Mouse (Mus musculus) cerebellum, adult 2 months (tissue): ENCODE results near the gene Lrrc7. TPM values are rescaled to one million over a fixed set of nuclear protein-coding genes. Genes with fewer than 3 reads are reported as not detected.
"Not testable (repeated sequence)": the region's sequence is repeated elsewhere in the genome, so short reads cannot be mapped to it uniquely, and the experiment has no call there.

ENCODE experiments used
- DNase-seq, 2 experiments: peaks; one replicate each; pipeline ENCODE4 v3.0.0; 2021
- H3K27ac ChIP-seq: fragments of 200-500 bp; 2 replicates; pipeline ENCODE4 v1.5.1; 2012; ENCODE audit warnings: low read length, control low read depth, inconsistent platforms; ENCODE audit not compliant: insufficient read depth
- H3K27me3 ChIP-seq: fragments of 200-500 bp; 2 replicates; pipeline ENCODE4 v1.6.1; 2012; ENCODE audit warnings: inconsistent platforms, mild to moderate bottlenecking, low read length, moderate library complexity; ENCODE audit not compliant: control insufficient read depth, insufficient read depth
- H3K4me1 ChIP-seq: fragments of 200-500 bp; 2 replicates; pipeline ENCODE4 v1.6.1; 2011; ENCODE audit warnings: low read length; ENCODE audit not compliant: control insufficient read depth, insufficient read depth
- H3K4me3 ChIP-seq: fragments of 200-500 bp; replicated peaks from 2 replicates; pipeline ENCODE3; 2011; ENCODE audit warnings: mild to moderate bottlenecking, low read depth, low read length, control low read depth; ENCODE audit not compliant: insufficient read depth
- CTCF ChIP-seq: fragments of 200-500 bp; IDR thresholded peaks from 2 replicates; pipeline ENCODE4 v1.5.1; 2011; ENCODE audit warnings: low read depth, mild to moderate bottlenecking, control low read depth, low read length, moderate library complexity, borderline replicate concordance; ENCODE audit not compliant: insufficient read depth
- POLR2A ChIP-seq: fragments of 200-500 bp; IDR thresholded peaks from 2 replicates; pipeline ENCODE4 v1.6.1; 2011; ENCODE audit warnings: low read length, control low read depth, borderline replicate concordance; ENCODE audit not compliant: insufficient read depth
- WGBS: fragments of 180-500 bp; shearing (Covaris S2); methylation state at CpG from one replicate; pipeline ENCODE4 v1.1.7; 2018; 5-methylcytosine and 5-hydroxymethylcytosine counted together
- polyA plus RNA-seq: library from polyadenylated mRNA; depleted of rRNA; stranded (reverse); fragments of >200 nt; gene quantifications from 2 replicates; pipeline ENCODE4 v1.2.3, GENCODE M21; 2012

Gene Lrrc7
- polyA plus RNA-seq, 1 experiment, result 2.0 TPM

DNA sequence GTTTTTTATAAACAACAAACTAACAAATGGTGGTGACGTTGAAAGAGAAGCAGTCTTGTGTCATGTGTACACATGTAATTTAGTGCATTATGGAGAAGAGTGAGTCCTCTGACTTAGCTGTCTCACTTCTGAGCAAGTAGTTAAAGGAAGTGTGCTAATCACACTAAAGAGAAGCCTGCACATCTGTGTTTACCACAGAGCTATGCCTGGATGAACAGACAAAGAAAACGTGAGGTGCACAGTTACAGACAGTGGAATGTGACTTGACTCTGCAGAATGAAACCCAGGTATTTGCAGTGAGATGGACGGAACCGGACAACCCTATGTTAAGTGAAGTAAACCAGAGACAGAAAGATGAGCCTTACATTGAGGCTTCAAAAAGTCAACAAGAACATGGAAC, 430.3 kb downstream of the Lrrc7 start:
- H3K27ac ChIP-seq, result no peak overlapping the region
- H3K4me3 ChIP-seq, result no peak overlapping the region
- no peaks in the 10 kb centered on the region for H3K27me3 ChIP-seq
- WGBS, result 84% methylated on average over 4 of the region's 4 CpGs
- no peak for DNase-seq
- no peaks in the 10 kb centered on the region for H3K4me1 ChIP-seq
- TF ChIP-seq POLR2A, result no peak

GRCm38 (mm10) chr3:158131233-158131632, 430.8 kb downstream of the Lrrc7 start:
- H3K4me1 ChIP-seq, result no peaks in the 10 kb centered on the region

GRCm38 (mm10) chr3:158122899-158123298, 439.1 kb downstream of the Lrrc7 start:
- TF ChIP-seq POLR2A (no peak), CTCF (no peak)
- H3K27me3 ChIP-seq, result no peaks in the 10 kb centered on the region
- H3K27ac ChIP-seq, result no peak overlapping the region
- H3K4me3 ChIP-seq, result no peak overlapping the region
- H3K4me1 ChIP-seq, result no peaks in the 10 kb centered on the region
- 69% methylated on average over 3 of the region's 3 CpGs for WGBS
- no peak for DNase-seq

More at GRCm38 (mm10) chr3:158131233-158131632, 430.8 kb downstream of the Lrrc7 start:
- no peak for DNase-seq
- TF ChIP-seq CTCF, result no peak
- no peak for TF ChIP-seq POLR2A
- Histone ChIP-seq H3K27ac (no peak overlapping the region), H3K27me3 (no peaks in the 10 kb centered on the region), H3K4me3 (no peak overlapping the region)

DNA sequence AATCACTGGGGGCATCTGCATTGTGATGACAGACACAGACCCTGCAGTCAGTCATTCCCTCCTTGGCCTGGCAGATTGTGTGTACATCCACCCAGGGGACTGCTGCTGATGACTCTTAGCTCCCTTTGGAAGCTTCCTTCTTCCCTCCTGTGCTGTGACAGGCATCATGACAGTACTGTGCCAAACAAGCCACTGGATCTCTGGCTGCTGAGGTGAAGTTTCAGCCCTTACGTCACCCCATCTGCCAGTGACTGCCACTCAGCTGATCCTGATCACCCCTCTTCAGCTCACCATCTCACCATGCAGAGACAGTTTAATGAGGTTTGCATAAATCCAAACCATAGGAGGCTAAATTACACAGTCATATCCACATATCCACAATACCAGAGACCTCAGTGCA, 456.8 kb downstream of the Lrrc7 start:
- no peak for DNase-seq
- Histone ChIP-seq H3K4me1 (no peaks in the 10 kb centered on the region), H3K27ac (no peak overlapping the region), H3K27me3 (no peaks in the 10 kb centered on the region), H3K4me3 (no peak overlapping the region)
- WGBS, result 44% methylated on average over 1 of the region's 1 CpGs
- TF ChIP-seq POLR2A (no peak), CTCF (no peak)

GRCm38 (mm10) chr3:158103467-158103866, 458.6 kb downstream of the Lrrc7 start:
- DNase-seq, result no peak
- Histone ChIP-seq H3K4me1 (no peaks in the 10 kb centered on the region), H3K27ac (no peak overlapping the region), H3K27me3 (no peaks in the 10 kb centered on the region), H3K4me3 (no peak overlapping the region)
- WGBS, result 78% methylated on average over 2 of the region's 2 CpGs
- TF ChIP-seq POLR2A (no peak), CTCF (no peak)

- H3K27me3 ChIP-seq, H3K27ac ChIP-seq, H3K4me1 ChIP-seq, H3K4me3 ChIP-seq, DNase-seq: not testable (repeated sequence)
- WGBS, result 79% methylated on average over 1 of the region's 1 CpGs
Observed at GRCm38 (mm10) chr3:158102530-158102929, 459.5 kb downstream of the Lrrc7 start.

DNA sequence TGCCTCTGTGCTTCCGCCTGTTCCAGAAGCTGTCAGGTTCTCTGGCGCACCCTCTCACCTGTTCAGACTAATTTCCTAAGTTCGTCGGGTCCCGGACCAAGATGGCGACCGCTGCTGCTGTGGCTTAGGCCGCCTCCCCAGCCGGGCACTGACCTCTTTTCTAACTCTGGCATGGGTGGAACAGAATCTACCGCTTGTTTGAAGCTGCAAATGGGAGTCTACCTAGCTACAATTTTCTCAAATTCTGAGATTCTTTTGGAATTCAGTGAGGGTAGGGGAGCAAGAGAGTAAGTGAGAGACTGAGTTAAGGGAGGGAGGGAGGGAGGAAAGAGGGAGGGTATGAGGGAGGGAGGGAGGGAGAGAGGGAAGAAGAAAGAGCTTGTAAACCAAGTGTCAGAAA, 460.0 kb downstream of the Lrrc7 start:
- not testable (repeated sequence) for H3K4me1 ChIP-seq, H3K27me3 ChIP-seq, DNase-seq, H3K27ac ChIP-seq, H3K4me3 ChIP-seq
- WGBS, result 92% methylated on average over 10 of the region's 10 CpGs

DNA sequence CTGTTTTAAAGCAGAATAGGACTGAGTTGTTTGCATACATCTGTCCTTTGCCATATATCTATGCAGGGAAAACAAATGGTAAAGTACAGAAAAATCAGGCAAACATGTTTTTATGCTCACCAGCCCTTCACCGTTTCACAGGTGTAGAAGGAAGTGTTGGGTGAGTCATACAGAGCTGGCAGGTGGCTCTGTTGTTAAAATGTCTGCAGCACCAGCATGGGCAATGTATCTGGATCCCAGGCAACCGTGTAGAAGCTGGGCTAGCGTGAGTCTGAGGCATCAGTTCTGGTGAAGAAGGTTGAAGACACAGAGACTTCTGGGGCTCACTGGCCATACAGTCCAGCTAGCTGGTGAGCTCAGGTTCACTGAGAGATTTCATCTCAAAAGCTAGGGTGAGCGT, 468.1 kb downstream of the Lrrc7 start:
- TF ChIP-seq POLR2A, result no peak
- TF ChIP-seq CTCF, result no peak
- H3K4me3 ChIP-seq, result no peak overlapping the region
- no peak for DNase-seq
- 67% methylated on average over 4 of the region's 4 CpGs for WGBS
- H3K4me1 ChIP-seq, result no peaks in the 10 kb centered on the region
- no peaks in the 10 kb centered on the region for H3K27me3 ChIP-seq
- H3K27ac ChIP-seq, result no peak overlapping the region

DNA sequence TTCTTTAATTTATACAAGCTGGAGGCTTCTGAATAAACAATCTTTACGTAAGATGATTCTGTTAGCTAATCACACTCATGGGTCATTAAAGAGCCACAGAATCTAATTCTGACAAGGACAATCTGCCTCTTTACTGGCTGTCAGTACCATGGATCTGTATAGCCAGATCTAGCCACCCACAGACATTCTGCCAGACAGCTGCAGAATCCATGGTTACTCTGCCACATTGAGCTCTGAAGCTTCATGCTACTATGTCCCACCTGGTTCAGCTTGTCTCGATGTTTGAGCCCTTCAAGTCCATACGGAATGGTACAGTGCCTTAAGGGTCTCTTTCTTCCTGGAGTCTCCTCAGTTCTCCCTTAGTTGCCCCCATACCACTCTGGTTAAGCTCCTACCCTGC, 470.4 kb downstream of the Lrrc7 start:
- 87% methylated on average over 3 of the region's 3 CpGs for WGBS
- no peak for TF ChIP-seq POLR2A
- TF ChIP-seq CTCF, result no peak
- H3K27ac ChIP-seq, result no peak overlapping the region
- H3K4me3 ChIP-seq, result no peak overlapping the region
- H3K27me3 ChIP-seq, result no peaks in the 10 kb centered on the region
- DNase-seq, result no peak
- H3K4me1 ChIP-seq, result no peaks in the 10 kb centered on the region
